Mouse (Mus musculus) layer of hippocampus, adult 18-20 months (tissue): ENCODE measurements around the gene Hes3. TPM values are rescaled to one million over a fixed set of nuclear protein-coding genes. Genes with fewer than 3 reads are reported as not detected.

Experiments
- DNase-seq, 2 experiments: peaks; one replicate each; pipeline ENCODE4 v3.0.0; 2022; ENCODE audit warnings: low spot score in 2 of 2
- total RNA-seq, 2 experiments: library from RNA; stranded (reverse); gene quantifications; 2 replicates each; pipeline ENCODE4 v1.2.3; 2021

Hes3 gene
- total RNA-seq, 2 experiments from 2014 or later, result not detected

DNA sequence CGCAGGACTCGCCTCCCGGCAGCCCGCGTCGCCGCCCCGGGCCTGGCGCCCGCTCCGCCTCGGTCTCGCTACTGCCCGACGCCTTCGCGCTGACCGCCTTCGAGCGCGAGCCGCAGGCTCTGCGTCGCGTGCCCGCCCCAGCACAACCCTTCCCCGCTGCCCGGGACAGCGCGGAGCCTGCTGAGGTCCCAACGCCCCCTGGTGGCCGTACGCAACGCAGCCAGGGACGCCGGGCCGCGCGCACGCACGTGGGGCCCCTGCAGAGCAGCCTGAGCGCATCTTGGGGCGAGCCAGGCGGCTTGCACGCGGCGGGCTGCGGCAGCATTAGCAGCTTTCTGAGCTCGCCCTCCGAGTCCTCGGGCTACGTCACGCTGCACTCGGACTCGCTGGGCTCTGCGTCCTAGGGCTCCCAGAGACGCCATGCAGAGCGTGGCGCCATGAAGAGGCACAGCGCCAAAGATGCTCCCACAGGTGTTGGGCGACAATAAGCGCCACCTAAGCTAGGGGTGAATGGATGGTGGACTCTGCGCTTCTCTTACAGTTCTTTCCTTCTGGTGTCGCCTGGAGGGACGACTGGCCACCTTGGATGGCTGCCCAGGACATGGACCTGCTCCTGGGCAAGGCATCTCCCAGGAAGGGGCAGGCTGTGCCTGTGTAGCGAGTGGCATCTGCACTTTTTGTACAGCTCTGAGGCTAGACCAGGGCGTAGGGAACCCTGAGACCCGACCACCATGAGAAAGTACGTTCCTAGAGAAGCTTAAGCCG is 8.1 kb downstream of the Hes3 start:
- DNase-seq, result peak; percentile 78 to 89

DNA sequence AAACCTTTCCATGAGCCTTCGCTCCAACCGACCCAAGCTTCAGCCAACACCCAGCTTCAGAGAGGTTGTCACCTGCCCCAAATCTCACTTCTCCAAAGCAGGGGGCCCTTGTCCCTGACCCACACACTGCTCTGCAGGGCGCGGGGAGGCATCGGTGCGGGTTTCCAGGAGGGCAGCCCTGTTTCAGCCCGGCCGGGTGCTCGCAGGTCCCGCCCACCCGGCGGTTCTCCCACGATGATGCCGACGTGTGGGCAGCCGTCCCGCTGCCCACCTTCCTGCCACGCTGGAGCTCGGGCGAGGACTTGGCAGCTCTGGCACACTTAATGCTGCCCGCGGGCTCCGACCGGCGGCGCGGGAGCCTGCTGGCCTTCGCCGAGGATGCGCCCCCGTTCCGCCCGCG is 8.7 kb downstream of the Hes3 start:
- DNase-seq, result no peak

DNA sequence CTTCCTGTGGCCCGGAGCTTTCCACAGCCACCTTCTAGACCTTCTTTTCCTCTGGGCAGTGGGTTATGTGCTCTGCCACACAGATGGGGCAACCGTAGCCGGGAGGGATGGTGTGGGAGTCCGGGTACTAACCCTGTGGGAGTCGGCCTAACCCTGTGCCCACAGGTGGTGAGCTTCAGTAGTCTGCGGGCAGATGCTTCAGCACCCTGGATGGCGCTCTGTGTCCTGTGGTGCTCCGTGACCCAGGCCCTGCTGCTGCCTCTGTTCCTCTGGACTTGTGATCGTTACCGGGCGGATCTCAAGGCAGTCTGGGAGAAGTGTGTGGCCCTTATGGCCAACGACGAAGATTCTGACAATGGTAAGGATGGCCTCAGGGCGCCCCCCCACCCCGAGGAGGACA is 9.9 kb downstream of the Hes3 start:
- DNase-seq, result no peak

DNA sequence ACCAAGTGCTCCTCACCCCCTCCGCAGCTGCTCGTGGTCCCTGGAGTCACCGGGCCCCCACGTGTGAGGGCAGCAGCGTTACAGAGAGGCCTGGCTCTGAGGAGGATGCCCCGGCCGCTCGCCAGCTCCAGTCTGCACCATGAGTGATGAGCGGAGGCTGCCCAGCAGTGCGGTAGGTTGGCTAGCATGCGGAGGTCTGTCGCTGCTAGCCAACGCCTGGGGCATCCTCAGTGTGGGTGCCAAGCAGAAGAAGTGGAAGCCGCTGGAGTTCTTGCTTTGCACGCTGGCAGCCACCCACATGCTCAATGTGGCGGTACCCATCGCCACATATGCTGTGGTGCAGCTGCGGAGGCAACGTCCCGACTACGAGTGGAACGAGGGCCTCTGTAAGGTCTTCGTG is 12.5 kb downstream of the Hes3 start:
- no peak for DNase-seq

DNA sequence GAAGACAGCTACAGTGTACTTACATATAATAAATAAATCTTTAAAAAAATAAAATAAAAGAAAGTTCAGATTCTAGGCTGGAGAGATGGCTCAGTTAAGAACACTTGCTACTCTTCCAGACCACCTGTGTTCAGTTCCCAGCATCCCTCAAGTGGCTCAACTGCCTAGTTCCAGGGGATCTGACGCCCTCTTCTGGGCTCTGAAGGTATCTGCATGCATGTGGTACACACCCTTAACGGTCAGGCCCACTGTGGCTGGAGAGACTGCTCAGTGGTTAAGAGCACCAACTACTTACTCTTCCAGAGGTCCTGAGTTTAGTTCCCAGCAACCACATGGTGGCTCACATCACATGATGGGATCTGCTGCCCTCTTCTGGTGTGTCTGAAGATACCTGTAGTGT is 13.5 kb downstream of the Hes3 start:
- no peak for DNase-seq

DNA sequence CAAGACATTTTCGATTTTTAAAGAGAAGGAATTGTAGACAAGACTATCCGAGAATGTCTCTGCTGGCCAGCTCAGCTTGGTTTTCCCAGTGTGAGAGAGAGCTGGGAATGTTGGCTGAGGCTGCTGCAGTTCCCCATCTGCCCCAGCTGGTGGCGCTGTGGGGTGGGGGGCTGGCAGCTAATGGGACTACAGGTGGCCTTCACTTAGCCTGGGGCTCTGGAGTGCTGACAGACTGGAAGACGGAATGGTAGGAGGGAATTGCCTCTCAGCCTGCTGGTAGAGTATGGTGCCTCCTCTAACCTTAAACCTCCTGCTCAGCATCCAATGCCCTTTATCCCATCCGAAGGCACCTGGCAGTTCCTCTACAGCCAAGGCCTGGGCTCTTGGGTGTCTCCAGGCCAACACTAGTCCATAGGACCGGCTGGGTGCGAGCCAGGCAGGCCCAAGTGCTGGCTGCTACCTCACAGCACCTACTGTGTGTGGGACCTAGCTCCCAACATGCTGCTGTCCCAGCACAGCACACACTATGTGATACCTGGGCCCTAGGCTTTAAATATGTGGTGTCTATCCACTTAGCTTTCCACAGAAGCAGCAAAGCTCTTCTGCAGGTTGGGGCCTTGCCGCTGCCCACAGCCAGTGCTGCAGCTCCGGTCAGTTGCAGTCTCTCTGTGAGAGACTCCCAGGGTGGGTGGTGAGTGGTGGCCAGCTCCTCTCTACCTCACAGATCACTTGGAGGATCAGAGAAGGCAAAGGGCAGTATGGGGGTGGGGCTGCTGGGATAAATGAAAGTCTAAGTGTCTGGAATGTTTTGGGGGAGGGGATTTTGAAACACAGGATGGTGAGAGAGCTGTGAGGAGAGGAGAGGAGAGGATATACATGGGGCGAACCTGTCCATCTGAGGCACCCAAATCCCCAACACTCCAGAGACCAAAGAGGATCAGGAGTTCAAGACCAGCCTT is 14.8 kb downstream of the Hes3 start:
- no peak for DNase-seq

DNA sequence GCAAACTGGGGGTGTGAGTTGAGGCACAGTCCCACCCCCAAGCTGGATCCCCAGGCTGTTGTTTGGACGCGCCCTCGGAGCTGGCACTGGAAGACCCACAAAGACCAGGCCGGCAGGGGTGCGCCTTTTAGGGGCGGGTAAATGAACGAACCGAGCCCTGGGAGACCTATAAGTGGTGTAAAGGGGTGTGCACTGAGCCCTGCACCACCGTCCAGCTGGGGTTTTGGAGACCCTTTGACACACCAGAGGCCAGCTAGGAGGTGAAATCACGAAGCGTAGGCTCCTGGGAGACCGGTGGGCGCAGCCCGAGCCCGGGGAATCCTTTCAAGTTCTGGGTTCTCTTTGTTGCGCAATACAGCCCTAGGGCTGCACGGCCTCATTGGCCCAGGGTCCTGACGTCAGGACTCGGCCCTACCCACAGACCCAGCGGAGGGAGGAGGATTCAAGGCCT is 16.8 kb downstream of the Hes3 start:
- no peak for DNase-seq

DNA sequence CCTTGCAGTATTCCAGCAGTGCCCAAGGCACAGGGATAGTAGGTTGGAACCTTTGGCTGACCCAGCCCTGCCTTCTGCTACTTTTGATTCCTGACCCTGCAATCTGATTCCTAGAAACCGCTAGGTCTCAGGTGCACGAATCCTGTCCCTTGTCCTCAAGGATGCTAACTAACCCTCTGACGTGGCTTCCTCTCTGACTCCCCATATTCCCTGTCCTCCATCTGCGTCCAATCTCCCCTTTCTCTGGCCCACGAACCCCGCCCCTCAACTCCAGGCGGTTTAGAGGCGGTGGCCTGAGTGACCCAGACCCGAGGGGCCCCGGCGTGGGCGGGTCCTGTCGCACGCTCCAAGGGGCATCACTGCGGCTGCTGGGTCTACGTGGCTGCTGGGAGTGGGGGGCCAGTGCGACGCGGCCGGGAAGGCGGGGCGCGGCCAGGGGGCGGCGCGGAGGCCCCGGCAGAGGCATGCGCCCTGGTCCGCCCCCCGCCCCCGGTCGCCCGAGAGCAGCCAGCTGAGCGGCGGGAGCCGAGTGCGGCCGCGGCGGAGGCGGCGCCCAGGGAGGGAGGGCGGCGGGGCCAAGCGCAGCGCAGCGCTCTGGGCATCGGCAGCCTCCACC is 17.7 kb downstream of the Hes3 start, which contains the start of gene Gpr153:
Gpr153 (plus strand) TSS at position 612 of the 616 bp plus-strand sequence.
- DNase-seq, result no peak

DNA sequence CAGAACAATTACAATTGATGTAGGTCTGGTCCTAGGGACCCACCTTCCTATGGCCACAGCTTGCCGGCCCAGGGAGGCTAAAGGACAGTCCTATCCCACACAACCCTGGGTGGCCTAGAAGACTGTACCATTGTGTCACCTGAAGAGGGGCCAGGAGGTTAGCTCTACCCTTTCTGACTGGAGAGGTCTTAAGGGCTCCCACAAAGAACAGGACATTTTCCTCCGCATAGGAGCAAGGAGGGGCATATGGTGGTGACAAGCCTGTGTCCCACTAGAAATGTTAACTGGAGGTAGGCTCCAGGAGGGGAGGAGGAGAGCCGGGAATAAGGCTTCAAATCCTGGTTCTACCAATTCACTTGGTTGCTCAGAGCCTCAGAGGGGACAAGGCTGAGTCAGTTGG is 18.3 kb downstream of the Hes3 start:
- DNase-seq, result no peak

DNA sequence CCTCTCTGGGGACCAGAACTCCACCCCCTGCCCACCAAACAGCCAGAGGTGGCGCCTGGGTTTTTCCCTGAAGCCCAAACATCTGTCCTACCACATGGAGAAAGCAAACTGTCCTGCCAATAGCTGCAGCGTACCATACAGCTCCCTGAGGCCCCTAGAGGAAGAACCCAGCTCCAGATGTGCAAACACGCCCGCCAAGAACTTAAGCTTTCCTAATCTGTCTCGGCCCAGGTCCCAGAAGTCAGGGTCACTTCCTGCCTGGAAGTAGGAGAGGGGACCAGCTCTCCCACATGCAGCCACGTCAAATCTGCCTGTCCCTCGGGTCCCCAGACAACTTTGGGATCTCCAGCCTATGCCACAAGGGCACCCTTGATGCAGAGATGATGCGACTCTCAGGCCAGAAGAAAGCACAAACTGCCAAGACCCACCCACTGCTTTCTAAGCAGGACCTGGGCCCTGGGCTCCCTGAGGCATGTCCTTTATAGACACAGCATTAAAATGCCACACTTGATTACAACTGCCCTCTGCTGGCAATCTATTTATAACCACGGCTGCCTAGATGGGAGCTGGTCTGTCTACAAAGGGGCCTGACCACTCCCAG is 18.9 kb downstream of the Hes3 start:
- DNase-seq, result no peak

DNA sequence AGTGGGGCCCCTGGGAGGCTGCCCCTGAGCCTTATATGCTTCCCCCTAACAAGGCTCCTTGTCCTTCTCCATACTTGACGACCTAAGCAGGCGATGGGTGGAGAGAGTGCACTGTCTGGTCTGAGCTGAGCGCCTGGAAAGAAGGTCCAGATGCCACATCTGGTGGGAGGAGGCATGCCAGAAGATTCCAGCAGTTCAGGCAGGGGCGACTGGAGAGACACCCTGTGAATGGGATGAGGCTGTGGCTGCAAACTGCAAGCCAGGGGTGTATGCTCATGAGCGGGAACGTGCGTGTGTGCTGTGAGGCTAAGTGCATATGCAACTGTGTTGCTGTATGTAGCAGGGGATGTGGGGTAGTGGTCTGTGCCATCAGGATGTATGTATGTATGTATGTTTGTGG is 19.5 kb downstream of the Hes3 start:
- DNase-seq, result no peak

DNA sequence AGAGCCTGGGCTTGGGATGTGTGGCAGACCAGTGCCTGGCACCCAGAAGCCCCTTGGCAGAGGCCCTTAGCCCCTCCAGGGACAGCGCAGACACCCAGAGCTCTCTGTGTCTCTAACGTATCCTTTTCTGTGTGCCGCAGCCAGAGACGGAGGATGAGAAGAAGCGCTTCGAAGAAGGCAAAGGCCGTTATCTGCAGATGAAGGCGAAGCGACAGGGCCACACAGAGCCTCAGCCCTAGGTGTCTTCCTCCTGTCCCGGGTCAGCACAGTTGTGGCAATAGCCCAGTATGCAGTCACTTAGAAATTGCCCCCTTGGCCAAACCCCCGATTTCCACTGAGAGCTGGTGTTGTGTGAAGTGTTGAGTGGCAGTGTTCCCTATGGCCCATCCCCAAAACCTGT is 20.1 kb downstream of the Hes3 start:
- no peak for DNase-seq

DNA sequence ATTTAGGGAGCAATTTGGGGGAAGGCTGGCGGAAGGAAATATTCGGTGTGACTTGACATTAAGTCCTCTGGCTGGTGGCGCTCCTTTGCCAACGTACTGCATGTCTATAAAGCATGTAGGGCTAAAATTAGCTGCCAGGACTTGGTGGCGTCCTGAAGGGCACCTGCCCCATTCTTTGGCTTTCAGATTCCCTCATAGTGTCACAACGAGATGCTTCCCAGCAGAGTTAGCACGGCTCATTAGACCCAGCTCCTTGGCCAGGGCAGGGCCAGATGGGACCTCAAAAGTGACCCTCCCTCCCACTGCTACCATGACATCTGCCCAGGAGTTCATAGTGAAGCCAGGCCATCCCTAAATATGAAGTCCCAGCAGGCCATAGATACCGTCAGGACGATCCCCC is 20.9 kb downstream of the Hes3 start:
- no peak for DNase-seq

DNA sequence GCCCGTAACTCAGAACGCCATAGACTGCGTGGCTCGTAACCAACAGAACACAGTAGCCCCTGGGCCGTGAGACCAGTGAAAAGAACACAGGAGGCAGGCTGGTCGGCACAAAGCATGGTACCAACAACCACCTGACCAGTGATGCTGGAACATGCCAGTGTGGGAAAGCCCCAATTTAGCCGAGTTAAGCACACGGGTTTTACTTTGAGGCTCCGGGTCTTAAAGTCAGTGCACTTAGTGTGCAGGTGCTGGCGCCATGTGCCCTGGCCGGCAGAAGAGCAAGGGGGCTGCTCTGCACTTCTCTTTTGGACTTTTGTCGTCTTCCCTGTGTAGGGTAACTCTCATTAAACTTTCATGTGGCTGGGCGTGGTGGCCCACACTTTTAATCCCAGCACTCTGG is 21.5 kb downstream of the Hes3 start:
- DNase-seq, result no peak

DNA sequence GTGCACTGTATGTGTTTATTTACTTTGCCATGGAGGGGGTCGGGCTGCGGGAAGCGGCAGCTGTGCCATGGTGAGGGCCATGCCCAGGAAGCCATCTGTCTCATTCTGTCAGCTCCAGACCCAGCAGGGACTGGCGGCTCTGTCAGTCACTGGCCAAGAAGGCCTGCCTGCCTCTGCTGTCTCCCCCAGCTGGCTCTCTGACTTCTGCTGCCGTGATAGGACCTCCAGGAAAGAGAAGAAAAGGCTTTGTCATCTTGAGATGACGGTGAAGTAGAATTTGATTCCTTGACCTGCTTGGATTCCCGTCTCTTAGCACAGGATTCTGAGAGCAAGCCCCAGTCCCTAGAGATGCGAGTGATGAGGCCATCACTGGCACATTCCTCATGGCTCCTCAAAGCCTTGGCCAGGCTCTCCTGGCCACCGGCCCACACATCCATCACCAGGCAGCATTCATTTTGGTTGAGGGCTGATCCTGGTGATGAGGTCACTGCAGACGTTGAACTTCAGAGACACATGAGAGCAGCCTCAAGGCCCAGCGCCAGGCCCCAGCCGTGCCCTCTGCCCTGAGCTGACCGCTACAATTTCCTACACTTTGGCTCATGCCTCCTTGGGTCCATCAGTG is 23.6 kb downstream of the Hes3 start:
- peak in 1 of 2 experiments; percentile 38 for DNase-seq

DNA sequence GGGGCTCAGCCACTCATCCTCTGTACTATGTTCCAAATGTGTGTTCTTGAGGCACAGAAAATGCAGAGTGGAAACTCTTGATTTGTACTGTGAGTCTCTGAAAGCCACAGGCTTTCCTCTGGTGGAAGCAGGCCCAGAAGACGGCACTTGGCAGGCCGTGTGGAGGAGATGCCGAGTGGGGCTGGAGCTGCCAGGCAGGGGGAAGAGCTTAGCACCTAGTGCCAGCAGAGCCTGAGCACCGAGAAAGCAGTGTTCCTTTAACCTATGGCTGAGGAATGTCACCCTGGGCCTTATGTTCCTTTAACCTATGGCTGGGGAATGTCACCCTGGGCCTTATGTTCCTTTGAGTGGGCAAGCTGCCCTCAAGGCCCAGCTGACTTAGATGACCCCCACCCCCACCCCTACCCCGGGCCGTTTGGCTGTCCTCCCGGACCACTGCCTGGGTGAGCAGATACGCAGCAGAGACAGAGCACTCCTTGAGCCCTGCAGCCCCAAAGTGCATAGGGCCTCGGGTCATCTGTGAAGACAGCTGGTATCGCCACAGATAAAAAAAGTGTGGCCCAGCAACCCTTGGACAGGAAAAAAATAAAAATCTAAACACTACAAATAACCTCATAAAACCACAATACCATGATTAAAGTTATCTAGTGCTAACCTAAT is 25.1 kb downstream of the Hes3 start:
- DNase-seq, result peak in 1 of 2 experiments; percentile 54

DNA sequence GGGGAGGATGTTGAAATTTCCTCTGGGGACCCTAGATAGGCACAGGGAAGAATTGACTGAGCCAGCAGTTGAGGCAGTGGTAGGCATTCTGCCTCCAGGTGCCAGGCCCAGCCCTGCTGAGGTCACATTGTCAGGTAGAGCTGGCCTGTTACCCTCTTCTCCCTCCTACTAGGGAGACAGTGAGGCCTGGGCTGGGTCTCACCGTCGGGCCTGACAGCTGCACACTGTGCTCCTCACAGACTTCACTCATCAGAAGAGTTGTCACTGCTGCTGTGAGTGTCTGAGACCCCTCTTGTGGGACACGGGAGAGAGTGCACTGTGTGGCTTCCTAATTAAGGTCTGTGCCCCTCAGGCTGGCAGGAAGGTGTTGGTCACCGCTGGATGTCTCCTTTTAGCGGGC is 25.7 kb downstream of the Hes3 start:
- no peak for DNase-seq

DNA sequence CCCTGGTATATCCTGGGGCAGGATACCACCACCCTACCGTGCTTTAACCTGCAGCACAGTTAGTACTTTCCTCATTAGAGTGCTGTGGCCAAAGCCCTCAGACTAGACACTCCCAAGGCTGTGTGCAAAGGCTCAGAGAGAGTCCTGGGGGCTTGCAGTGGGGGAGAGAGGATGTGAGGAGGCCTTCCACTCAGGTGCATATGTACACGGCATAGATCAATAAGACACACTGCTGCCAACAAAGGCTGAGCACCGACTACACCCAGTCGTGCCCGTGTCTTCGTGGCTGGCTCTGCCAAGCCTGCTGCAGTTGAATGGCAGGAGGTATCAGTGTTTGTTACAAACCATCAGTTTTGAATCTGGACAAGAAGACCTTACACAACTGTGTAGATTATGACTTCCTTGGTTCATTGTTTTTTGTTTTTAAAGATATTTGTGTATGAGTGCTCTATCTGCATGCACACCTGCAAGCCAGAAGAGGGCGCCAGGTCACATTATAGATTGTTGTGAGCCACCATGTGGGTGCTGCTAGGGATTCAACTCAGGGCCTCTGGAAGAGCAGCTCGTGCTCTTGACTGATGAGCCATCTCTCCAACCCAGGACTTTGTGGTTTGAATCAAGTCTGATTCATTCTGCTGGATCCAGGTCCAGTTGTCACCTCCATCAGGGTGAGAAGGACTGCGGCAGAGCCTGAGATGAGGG is 26.4 kb downstream of the Hes3 start:
- DNase-seq, result no peak

DNA sequence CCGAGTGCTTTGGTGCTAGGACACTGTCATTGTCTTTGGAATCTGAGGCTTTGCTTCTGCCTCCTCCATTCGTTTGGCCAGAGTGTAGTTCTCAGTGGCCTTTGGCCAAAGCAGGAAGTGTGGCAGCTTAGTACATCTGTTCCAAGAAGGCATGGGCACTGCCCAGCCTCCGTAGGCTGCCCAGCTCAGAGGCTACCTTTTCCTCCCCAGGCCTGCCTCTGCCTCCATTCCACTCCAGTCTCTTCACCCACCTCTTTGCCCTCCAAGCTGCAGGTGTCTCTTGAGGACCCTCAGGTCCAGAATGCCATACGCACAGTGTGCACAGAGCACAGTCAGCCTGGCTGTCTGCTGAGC is 27.3 kb downstream of the Hes3 start:
- DNase-seq, result no peak
